Mouse (Mus musculus): ENCODE results near the gene Pi16.

GRCm38 (mm10) chr17:29267931-29268681, 49.4 kb upstream of the Pi16 start:
- TF ChIP-seq POLR2A (IDR thresholded peaks at IDR 0.05; ENCODE audit: insufficient read depth, low read depth, low read length) (no peak), CTCF (IDR thresholded peaks at IDR 0.05; ENCODE audit: insufficient read depth, low read depth, low read length) (no peak)
